Mouse (Mus musculus): ENCODE data around the gene Tarbp1.
A peak's percentile ranks its signal among the peaks of the same experiment; 100 is the strongest.
"Not testable (repeated sequence)": the region's sequence is repeated elsewhere in the genome, so short reads cannot be mapped to it uniquely, and the experiment has no call there.

Tarbp1 gene

GRCm38 (mm10) chr8:126422174-126422919 is 52.5 kb downstream of the Tarbp1 start, which contains the start of gene Coa6:
Coa6 (plus strand) TSS chr8:126422515.
- peak; percentile 94 for DNase-seq (ENCODE audit: extremely low read depth, insufficient read length, low spot score)

- no peak for DNase-seq (ENCODE audit: extremely low read depth, insufficient read length, low spot score)
Measured at GRCm38 (mm10) chr8:126420834-126421233, 54.0 kb downstream of the Tarbp1 start.

- DNase-seq (ENCODE audit: extremely low read depth, insufficient read length, low spot score), result no peak
Measured at GRCm38 (mm10) chr8:126405030-126405429, 69.8 kb downstream of the Tarbp1 start.

GRCm38 (mm10) chr8:126404550-126404949 is 70.3 kb downstream of the Tarbp1 start:
- not testable (repeated sequence) for DNase-seq (ENCODE audit: extremely low read depth, insufficient read length, low spot score)

- DNase-seq (ENCODE audit: extremely low read depth, insufficient read length, low spot score), result no peak
Measured at GRCm38 (mm10) chr8:126398349-126398748, 76.5 kb downstream of the Tarbp1 start.

GRCm38 (mm10) chr8:126395917-126396316 is 78.9 kb downstream of the Tarbp1 start:
- DNase-seq (ENCODE audit: extremely low read depth, insufficient read length, low spot score), result no peak

- no peak for DNase-seq (ENCODE audit: extremely low read depth, insufficient read length, low spot score)
Measured at GRCm38 (mm10) chr8:126395386-126395785, 79.5 kb downstream of the Tarbp1 start.

GRCm38 (mm10) chr8:126391541-126391940 is 83.3 kb downstream of the Tarbp1 start:
- DNase-seq (ENCODE audit: extremely low read depth, insufficient read length, low spot score), result peak; percentile 44

GRCm38 (mm10) chr8:126387566-126387965 is 87.3 kb downstream of the Tarbp1 start:
- DNase-seq (ENCODE audit: extremely low read depth, insufficient read length, low spot score), result peak; percentile 11

GRCm38 (mm10) chr8:126382749-126383148 is 92.1 kb downstream of the Tarbp1 start:
- DNase-seq (ENCODE audit: extremely low read depth, insufficient read length, low spot score), result no peak

- DNase-seq (ENCODE audit: extremely low read depth, insufficient read length, low spot score), result no peak
Measured at GRCm38 (mm10) chr8:126382216-126382615, 92.6 kb downstream of the Tarbp1 start.

- DNase-seq (ENCODE audit: extremely low read depth, insufficient read length, low spot score), result no peak
Measured at GRCm38 (mm10) chr8:126381299-126381698, 93.6 kb downstream of the Tarbp1 start.

- no peak for DNase-seq (ENCODE audit: extremely low read depth, insufficient read length, low spot score)
Measured at GRCm38 (mm10) chr8:126380141-126380540, 94.7 kb downstream of the Tarbp1 start.

- DNase-seq (ENCODE audit: extremely low read depth, insufficient read length, low spot score), result no peak
Measured at GRCm38 (mm10) chr8:126379580-126379979, 95.3 kb downstream of the Tarbp1 start.
